Mouse (Mus musculus): ENCODE measurements around the gene 9330182O14Rik. TPM values are rescaled to one million over a fixed set of nuclear protein-coding genes. Genes with fewer than 3 reads are reported as not detected.
A peak's percentile ranks its signal among the peaks of the same experiment; 100 is the strongest.

Gene 9330182O14Rik
- polyA plus RNA-seq, 1 experiment = not detected

DNA sequence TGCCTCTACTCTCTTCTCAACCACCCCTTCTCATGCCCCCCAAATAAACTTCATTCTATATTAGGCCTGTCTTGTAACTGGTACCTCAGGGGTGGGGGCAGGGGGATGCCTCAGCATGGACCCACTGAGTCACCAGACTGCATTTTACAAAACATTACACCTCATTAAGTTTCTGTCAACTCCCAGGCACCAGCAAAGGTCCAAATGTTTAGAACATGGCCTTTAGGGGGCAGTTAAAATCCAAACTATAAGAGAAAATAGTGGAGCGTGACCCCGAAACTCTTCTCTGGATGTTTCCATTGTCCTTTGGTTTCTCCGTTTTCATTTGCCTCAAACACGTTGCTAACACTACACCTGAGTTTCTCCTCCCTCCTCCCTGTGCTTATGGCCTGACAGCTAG is 1.8 kb upstream of the 9330182O14Rik start:
- TF ChIP-seq CTCF (IDR thresholded peaks at IDR 0.05; ENCODE audit: extremely low read depth, insufficient read depth, low read length) = no peak
- no peak for TF ChIP-seq POLR2A (IDR thresholded peaks at IDR 0.05; ENCODE audit: extremely low read depth, insufficient read depth, low read length)
- no peaks in the 10 kb centered on the region for H3K4me1 ChIP-seq (ENCODE audit: control insufficient read depth, insufficient read depth, low read length)
- H3K27ac ChIP-seq (ENCODE audit: insufficient read depth, low read length) = no peak overlapping the region
- no peak overlapping the region for H3K4me3 ChIP-seq (ENCODE audit: insufficient read depth, low read length)

- TF ChIP-seq CTCF (IDR thresholded peaks at IDR 0.05; ENCODE audit: extremely low read depth, insufficient read depth, low read length) = peak; percentile 42; the same call in 1 of the 2 replicates
- no peak for TF ChIP-seq POLR2A (IDR thresholded peaks at IDR 0.05; ENCODE audit: extremely low read depth, insufficient read depth, low read length)
Measured at GRCm38 (mm10) chr15:40144221-40144620, 10.1 kb downstream of the 9330182O14Rik start.

DNA sequence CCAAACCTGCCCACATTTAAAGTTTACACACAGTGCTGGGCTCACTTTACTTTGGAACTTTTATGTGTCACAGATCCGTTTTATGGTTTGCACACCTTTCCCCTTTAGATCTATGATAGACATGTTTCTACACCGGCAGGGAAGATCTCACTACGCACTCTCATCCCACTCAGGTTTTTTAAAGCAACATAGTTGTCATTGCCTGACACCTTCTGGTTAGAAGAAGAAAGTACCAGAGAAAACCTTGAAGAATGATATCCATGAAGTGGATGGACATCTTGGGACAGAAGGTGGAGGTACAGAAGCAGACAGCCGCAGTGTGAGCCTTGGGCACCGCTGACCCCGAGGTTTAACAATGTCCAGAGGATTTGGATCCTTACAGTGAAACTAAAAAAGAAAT is 23.5 kb downstream of the 9330182O14Rik start:
- H3K4me1 ChIP-seq (ENCODE audit: control insufficient read depth, insufficient read depth, low read length) = no peaks in the 10 kb centered on the region
- H3K4me3 ChIP-seq (ENCODE audit: insufficient read depth, low read length) = no peak overlapping the region
- TF ChIP-seq CTCF (IDR thresholded peaks at IDR 0.05; ENCODE audit: extremely low read depth, insufficient read depth, low read length) = peak; percentile 19; the same call in 1 of the 2 replicates
- no peak for TF ChIP-seq POLR2A (IDR thresholded peaks at IDR 0.05; ENCODE audit: extremely low read depth, insufficient read depth, low read length)

More at GRCm38 (mm10) chr15:40144221-40144620, 10.1 kb downstream of the 9330182O14Rik start:
- Histone ChIP-seq H3K4me1 (ENCODE audit: control insufficient read depth, insufficient read depth, low read length) (no peaks in the 10 kb centered on the region), H3K27ac (ENCODE audit: insufficient read depth, low read length) (no peak overlapping the region), H3K4me3 (ENCODE audit: insufficient read depth, low read length) (no peak overlapping the region)

DNA sequence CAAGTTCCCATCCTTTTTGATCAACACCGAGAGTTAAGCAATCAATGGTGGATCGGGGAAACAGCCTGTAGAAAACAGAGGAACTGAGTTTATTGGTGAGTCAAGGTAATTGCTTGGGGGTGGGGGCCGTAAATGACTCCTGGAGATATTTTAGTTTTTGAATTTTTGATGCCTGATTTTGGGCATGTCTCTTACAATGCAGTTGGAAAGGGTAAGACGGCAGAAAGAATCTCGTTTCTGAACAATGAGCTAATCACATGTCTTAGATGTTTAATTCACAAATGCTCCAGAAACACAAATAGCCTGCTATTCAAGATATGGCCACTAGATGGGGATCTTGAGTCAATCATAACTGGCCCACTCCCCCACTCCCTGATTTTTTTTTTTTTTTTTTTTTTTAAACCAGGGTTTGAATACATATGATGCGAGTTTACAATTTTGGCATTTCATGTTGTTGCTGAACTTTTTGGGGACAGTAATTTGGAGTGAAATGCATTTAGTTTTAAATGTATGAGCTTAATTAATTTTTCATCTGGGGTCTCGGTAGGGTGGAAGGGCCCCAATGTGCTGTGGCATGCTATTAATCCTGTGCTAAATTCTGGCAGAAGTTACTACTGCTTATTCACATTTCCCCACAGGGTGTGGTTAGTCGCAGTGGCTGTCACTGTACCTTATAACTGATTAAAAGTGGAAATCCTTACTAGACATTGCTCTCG is 32.6 kb downstream of the 9330182O14Rik start:
- no peak for TF ChIP-seq POLR2A (IDR thresholded peaks at IDR 0.05; ENCODE audit: extremely low read depth, insufficient read depth, low read length)
- peak; percentile 41; the same call in 1 of the 2 replicates for TF ChIP-seq CTCF (IDR thresholded peaks at IDR 0.05; ENCODE audit: extremely low read depth, insufficient read depth, low read length)
- H3K4me1 ChIP-seq (ENCODE audit: control insufficient read depth, insufficient read depth, low read length) = no peaks in the 10 kb centered on the region; the same call in 1 of the 2 replicates
- H3K4me3 ChIP-seq (ENCODE audit: insufficient read depth, low read length) = peak overlapping the region; percentile 21
- H3K27ac ChIP-seq (ENCODE audit: insufficient read depth, low read length) = no peak overlapping the region

More for the DNA sequence above, 23.5 kb downstream of the 9330182O14Rik start:
- no peak overlapping the region for H3K27ac ChIP-seq (ENCODE audit: insufficient read depth, low read length)

GRCm38 (mm10) chr15:40167276-40168139 is 33.3 kb downstream of the 9330182O14Rik start:
- Histone ChIP-seq H3K4me3 (ENCODE audit: insufficient read depth, low read length) (peak overlapping the region; percentile 21; the same call in 1 of the 2 replicates), H3K27ac (ENCODE audit: insufficient read depth, low read length) (no peak overlapping the region), H3K4me1 (ENCODE audit: control insufficient read depth, insufficient read depth, low read length) (no peaks in the 10 kb centered on the region; the same call in 1 of the 2 replicates)
- TF ChIP-seq CTCF (IDR thresholded peaks at IDR 0.05; ENCODE audit: extremely low read depth, insufficient read depth, low read length) = no peak
- no peak for TF ChIP-seq POLR2A (IDR thresholded peaks at IDR 0.05; ENCODE audit: extremely low read depth, insufficient read depth, low read length)

- no peak overlapping the region for H3K27ac ChIP-seq (ENCODE audit: insufficient read depth, low read length)
- no peak for TF ChIP-seq POLR2A (IDR thresholded peaks at IDR 0.05; ENCODE audit: extremely low read depth, insufficient read depth, low read length)
- no peak for TF ChIP-seq CTCF (IDR thresholded peaks at IDR 0.05; ENCODE audit: extremely low read depth, insufficient read depth, low read length)
- H3K4me3 ChIP-seq (ENCODE audit: insufficient read depth, low read length) = no peak overlapping the region
- no peaks in the 10 kb centered on the region; the same call in 1 of the 2 replicates for H3K4me1 ChIP-seq (ENCODE audit: control insufficient read depth, insufficient read depth, low read length)
Measured at GRCm38 (mm10) chr15:40168140-40168688, 34.0 kb downstream of the 9330182O14Rik start.

- no peak overlapping the region for H3K4me3 ChIP-seq (ENCODE audit: insufficient read depth, low read length)
- H3K27ac ChIP-seq (ENCODE audit: insufficient read depth, low read length) = no peak overlapping the region
- H3K4me1 ChIP-seq (ENCODE audit: control insufficient read depth, insufficient read depth, low read length) = no peaks in the 10 kb centered on the region; the same call in 1 of the 2 replicates
- TF ChIP-seq POLR2A (IDR thresholded peaks at IDR 0.05; ENCODE audit: extremely low read depth, insufficient read depth, low read length) (no peak), CTCF (IDR thresholded peaks at IDR 0.05; ENCODE audit: extremely low read depth, insufficient read depth, low read length) (no peak)
Measured at GRCm38 (mm10) chr15:40169061-40169460, 34.9 kb downstream of the 9330182O14Rik start.

DNA sequence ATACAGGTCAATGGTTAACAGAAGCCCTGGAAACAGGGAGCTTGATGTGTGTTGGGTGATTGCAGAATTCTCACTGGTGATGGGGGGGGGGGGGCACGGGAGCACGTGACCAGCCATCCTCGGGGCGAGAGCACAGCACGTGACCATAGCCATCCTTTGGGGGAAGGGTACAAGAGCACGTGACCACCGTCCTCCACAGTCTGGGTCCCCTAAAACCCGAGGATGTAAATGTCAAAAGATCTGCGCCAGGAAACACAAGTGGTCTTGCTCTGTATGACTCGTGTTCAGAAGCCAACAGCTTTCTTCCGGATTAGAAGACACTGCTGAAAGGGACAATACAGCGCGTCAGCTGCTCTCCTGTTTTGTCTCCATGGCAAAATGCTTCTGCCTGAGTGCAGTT is 35.5 kb downstream of the 9330182O14Rik start:
- Histone ChIP-seq H3K4me1 (ENCODE audit: control insufficient read depth, insufficient read depth, low read length) (no peaks in the 10 kb centered on the region; the same call in 1 of the 2 replicates), H3K4me3 (ENCODE audit: insufficient read depth, low read length) (peak overlapping the region; percentile 16; the same call in 1 of the 2 replicates), H3K27ac (ENCODE audit: insufficient read depth, low read length) (no peak overlapping the region)
- TF ChIP-seq POLR2A (IDR thresholded peaks at IDR 0.05; ENCODE audit: extremely low read depth, insufficient read depth, low read length) (no peak), CTCF (IDR thresholded peaks at IDR 0.05; ENCODE audit: extremely low read depth, insufficient read depth, low read length) (no peak)

- H3K4me1 ChIP-seq (ENCODE audit: control insufficient read depth, insufficient read depth, low read length) = peaks cover 1% of the 10 kb centered on the region; the same call in 1 of the 2 replicates
- H3K4me3 ChIP-seq (ENCODE audit: insufficient read depth, low read length) = no peak overlapping the region
- TF ChIP-seq CTCF (IDR thresholded peaks at IDR 0.05; ENCODE audit: extremely low read depth, insufficient read depth, low read length) (no peak), POLR2A (IDR thresholded peaks at IDR 0.05; ENCODE audit: extremely low read depth, insufficient read depth, low read length) (no peak)
- H3K27ac ChIP-seq (ENCODE audit: insufficient read depth, low read length) = no peak overlapping the region
Measured at GRCm38 (mm10) chr15:40179423-40179822, 45.3 kb downstream of the 9330182O14Rik start.
